Mouse (Mus musculus): ENCODE data around the gene Snd1.

The Snd1 gene

GRCm38 (mm10) chr6:28593708-28594107, 118.8 kb downstream of the Snd1 start:
- CTCF ChIA-PET, result no interaction called here

GRCm38 (mm10) chr6:28594759-28595158, 119.8 kb downstream of the Snd1 start:
- CTCF ChIA-PET, result no interaction called here

GRCm38 (mm10) chr6:28595231-28595630, 120.3 kb downstream of the Snd1 start:
- CTCF ChIA-PET, result no interaction called here

GRCm38 (mm10) chr6:28597266-28597665, 122.3 kb downstream of the Snd1 start:
- CTCF ChIA-PET, result no interaction called here

GRCm38 (mm10) chr6:28599120-28599519, 124.2 kb downstream of the Snd1 start:
- CTCF ChIA-PET, result interaction anchor here (0.5 kb wide), 1 partner anchor 82 kb away, joined by 12 read pairs; no protein-coding TSS in a partner anchor

GRCm38 (mm10) chr6:28600404-28600803, 125.5 kb downstream of the Snd1 start:
- CTCF ChIA-PET, result no interaction called here

GRCm38 (mm10) chr6:28603401-28603800, 128.5 kb downstream of the Snd1 start:
- CTCF ChIA-PET, result no interaction called here

GRCm38 (mm10) chr6:28603823-28604222, 128.9 kb downstream of the Snd1 start:
- CTCF ChIA-PET, result no interaction called here

GRCm38 (mm10) chr6:28609291-28609690, 134.4 kb downstream of the Snd1 start:
- CTCF ChIA-PET, result no interaction called here

- CTCF ChIA-PET, result no interaction called here
Measured at GRCm38 (mm10) chr6:28610127-28610526, 135.2 kb downstream of the Snd1 start.

- CTCF ChIA-PET, result no interaction called here
Measured at GRCm38 (mm10) chr6:28613441-28613840, 138.5 kb downstream of the Snd1 start.

- CTCF ChIA-PET, result no interaction called here
Measured at GRCm38 (mm10) chr6:28614856-28615255, 139.9 kb downstream of the Snd1 start.

GRCm38 (mm10) chr6:28615408-28615807, 140.5 kb downstream of the Snd1 start:
- CTCF ChIA-PET, result no interaction called here

- CTCF ChIA-PET, result no interaction called here
Measured at GRCm38 (mm10) chr6:28615966-28616365, 141.0 kb downstream of the Snd1 start.

GRCm38 (mm10) chr6:28618299-28618698, 143.4 kb downstream of the Snd1 start:
- CTCF ChIA-PET, result no interaction called here

GRCm38 (mm10) chr6:28618751-28619153, 143.8 kb downstream of the Snd1 start:
- CTCF ChIA-PET, result no interaction called here

- CTCF ChIA-PET, result no interaction called here
Measured at GRCm38 (mm10) chr6:28621431-28621830, 146.5 kb downstream of the Snd1 start.

- CTCF ChIA-PET, result no interaction called here
Measured at GRCm38 (mm10) chr6:28621961-28622360, 147.0 kb downstream of the Snd1 start.

- CTCF ChIA-PET, result interaction anchor here (0.5 kb wide), 1 partner anchor 232 kb away, joined by 3 read pairs; no protein-coding TSS in a partner anchor
Measured at GRCm38 (mm10) chr6:28622522-28622921, 147.6 kb downstream of the Snd1 start.

GRCm38 (mm10) chr6:28622963-28623362, 148.0 kb downstream of the Snd1 start:
- CTCF ChIA-PET, result interaction anchor here (0.5 kb wide), 1 partner anchor 232 kb away, joined by 3 read pairs; no protein-coding TSS in a partner anchor

GRCm38 (mm10) chr6:28628408-28628807, 153.5 kb downstream of the Snd1 start:
- CTCF ChIA-PET, result no interaction called here

- CTCF ChIA-PET, result no interaction called here
Measured at GRCm38 (mm10) chr6:28629866-28630265, 154.9 kb downstream of the Snd1 start.

GRCm38 (mm10) chr6:28630926-28631325, 156.0 kb downstream of the Snd1 start:
- CTCF ChIA-PET, result no interaction called here

GRCm38 (mm10) chr6:28633120-28633519, 158.2 kb downstream of the Snd1 start:
- CTCF ChIA-PET, result no interaction called here

GRCm38 (mm10) chr6:28633656-28634055, 158.7 kb downstream of the Snd1 start:
- CTCF ChIA-PET, result no interaction called here
